Mouse (Mus musculus): ENCODE results near the gene Slc15a2.

Slc15a2 gene

DNA sequence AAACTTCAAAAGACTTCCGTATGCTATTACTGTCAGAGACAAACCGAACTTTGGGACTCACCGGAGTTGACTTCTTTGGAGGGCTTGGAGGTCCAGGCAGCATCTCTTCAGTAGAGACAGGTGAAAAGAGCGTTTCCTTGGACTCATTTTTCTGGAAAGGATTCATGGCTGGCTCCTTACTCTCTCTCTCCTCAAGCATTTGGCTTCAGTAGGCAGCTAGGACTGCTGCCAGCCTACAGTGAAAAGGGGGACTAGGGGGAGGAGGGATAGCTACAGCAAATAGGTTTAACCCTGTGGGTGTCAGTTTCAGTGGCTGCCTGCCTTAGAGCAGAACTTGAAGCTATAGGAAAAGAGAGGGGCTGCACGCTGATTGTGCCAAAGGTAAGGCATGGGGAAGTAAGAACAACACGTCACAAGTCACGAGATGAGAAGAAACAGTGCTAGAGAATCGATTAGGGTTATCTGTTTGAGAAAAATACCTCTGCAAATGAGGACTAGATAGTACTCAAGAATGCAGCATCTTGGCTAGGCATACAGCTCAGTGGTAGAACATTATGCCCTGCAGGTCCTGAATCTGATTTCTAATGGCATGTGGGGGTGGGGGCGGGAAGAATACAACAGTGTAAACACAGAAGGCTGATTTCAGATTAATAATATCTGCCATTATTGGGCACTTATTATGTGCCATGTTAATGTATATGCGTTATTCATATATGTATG, at the start of gene Slc15a2:
Gene Slc15a2 (minus strand): TSS at position 369 of the 720 bp plus-strand sequence.
- peak; percentile 68 for DNase-seq

GRCm38 (mm10) chr16:36828820-36829219, 44.1 kb upstream of the Slc15a2 start:
- no peak for DNase-seq

GRCm38 (mm10) chr16:36828054-36828786, 43.5 kb upstream of the Slc15a2 start, which contains the start of gene Iqcb1:
Gene Iqcb1, plus strand, starts transcription at chr16:36828385.
- peak; percentile 85 for DNase-seq

GRCm38 (mm10) chr16:36827611-36828053, 42.9 kb upstream of the Slc15a2 start:
- DNase-seq = no peak

DNA sequence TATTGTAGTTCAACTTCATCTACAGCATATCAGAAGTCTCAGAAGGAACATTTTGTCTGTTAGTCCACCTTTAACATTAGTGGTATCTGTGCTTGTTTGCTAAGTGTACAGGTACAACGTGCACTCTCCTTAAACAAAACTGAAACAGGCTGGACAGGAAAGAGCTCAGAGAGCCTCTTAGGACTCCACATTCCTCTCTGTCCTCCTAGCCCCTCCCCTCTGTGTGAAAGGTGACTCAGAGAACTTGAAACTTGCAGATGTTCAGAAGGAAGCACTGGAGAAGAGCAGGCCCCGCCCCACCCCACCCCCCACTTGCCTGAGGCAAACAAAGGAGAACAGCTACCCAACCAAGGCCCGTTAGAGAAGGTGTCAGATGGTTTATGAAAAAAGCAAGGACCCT, 36.7 kb upstream of the Slc15a2 start:
- DNase-seq = no peak

- no peak for DNase-seq
These were observed 36.0 kb upstream of the Slc15a2 start for GRCm38 (mm10) chr16:36820747-36821146.

DNA sequence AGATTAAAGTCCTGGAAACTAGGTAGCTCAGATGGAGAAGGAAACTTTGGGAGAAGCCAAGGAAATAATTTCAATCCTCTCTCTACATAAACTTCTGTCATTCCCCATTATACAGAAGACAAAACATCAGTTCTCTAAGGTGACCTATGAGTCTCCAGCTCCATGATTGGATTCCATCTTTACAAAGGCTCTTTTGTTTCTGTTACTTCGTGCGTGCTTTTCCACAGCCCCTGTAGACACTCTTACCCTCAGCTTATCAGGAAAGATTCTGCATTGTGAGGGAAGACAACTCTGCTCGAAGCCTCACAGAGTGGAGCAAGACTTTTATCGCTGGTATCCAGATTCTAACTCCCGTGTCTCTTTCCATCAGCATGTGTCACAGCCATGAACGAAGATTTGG, 35.3 kb upstream of the Slc15a2 start:
- DNase-seq = no peak

GRCm38 (mm10) chr16:36817321-36817926, 32.7 kb upstream of the Slc15a2 start:
- peak; percentile 93 for DNase-seq

GRCm38 (mm10) chr16:36816916-36817315, 32.2 kb upstream of the Slc15a2 start:
- DNase-seq = no peak

- DNase-seq = no peak
These were observed 28.9 kb upstream of the Slc15a2 start for GRCm38 (mm10) chr16:36813680-36814079.

- peak; percentile 82 for DNase-seq
These were observed 23.9 kb upstream of the Slc15a2 start for GRCm38 (mm10) chr16:36808616-36809015.

- DNase-seq = no peak
These were observed 17.6 kb upstream of the Slc15a2 start for GRCm38 (mm10) chr16:36802361-36802760.

GRCm38 (mm10) chr16:36798334-36798733, 13.6 kb upstream of the Slc15a2 start:
- DNase-seq = no peak

GRCm38 (mm10) chr16:36794976-36795375, 10.2 kb upstream of the Slc15a2 start:
- no peak for DNase-seq

DNA sequence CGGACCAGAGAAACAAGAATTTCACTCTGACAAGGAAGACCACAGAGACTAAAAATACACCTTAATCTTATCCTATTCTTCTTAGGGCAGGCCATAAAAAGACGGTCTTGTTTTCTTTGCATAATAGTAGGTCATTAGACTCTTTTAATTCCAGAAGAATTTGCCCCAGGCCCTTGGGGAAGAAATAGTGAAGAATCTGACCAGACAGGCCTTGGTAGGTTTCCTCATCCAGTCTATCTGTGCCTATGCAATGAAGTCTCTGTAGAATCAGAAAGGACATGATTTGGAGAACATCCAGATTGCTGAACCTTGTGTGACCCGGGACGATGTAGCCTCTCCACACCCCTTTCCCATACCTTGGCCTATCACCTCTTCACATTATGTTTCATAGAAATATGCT, 5.4 kb upstream of the Slc15a2 start:
- no peak for DNase-seq

DNA sequence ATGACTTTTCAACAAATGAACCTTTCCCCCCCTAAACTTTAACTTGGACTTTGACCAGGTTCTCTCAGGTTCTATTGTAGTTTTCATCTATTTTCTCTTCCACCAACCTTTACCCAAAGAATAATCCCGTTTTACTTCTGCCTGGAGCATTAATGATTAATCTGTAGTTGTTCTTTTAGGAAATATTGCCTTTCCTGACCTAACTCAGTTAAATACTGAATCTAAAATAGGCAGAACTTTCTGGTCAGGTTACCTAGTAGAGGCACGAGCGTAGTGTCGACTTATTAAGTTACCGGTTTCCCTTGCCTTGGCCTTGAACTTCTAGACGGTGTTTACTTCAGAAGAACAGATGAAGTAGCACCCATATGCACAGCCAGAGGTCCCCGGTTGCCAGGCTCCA, 1.7 kb upstream of the Slc15a2 start:
- DNase-seq = peak; percentile 84

DNA sequence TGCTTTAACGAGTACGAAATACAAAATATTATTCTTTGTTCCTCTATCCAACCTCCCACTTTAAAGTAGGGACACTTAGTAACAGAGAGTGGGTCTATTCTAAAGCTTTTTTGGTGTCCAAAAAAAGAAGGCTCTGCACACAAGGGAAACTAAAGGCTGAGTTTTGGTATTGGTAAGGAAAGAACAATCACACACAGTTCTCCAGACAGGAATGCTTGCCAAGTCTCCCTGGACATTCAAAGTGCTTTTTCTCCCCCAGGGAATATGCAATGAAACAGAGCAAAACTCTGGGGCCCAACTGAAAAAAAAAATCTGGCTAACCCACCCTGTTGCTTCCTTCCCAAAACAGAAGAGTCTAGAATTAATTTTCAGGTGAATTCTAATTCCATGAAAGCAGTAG, 616 bp downstream of the Slc15a2 start:
- DNase-seq = peak; percentile 43

GRCm38 (mm10) chr16:36775658-36776057, 9.1 kb downstream of the Slc15a2 start:
- no peak for DNase-seq

DNA sequence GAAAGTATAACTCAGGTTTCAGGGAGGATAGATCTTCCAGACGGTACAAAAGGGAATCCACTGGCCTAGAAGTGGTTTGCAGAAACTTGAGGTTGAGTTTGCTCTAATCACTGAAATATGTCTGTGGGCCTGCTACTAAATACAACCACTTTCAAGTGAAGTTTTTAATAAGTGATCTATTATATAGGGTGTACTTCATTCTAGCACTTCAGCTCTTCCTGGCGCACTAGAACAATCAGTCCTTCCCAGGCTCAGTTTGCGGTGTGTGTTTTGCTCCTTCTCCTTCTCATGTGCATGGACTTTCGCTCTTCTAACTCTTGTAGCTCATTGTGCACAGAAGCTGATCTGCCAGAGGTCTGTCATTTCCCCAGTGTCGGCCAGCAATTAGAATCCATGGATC, 11.8 kb downstream of the Slc15a2 start:
- peak; percentile 28 for DNase-seq

- no peak for DNase-seq
These were observed 13.1 kb downstream of the Slc15a2 start for GRCm38 (mm10) chr16:36771703-36772102.

GRCm38 (mm10) chr16:36771244-36771643, 13.5 kb downstream of the Slc15a2 start:
- DNase-seq = no peak

GRCm38 (mm10) chr16:36770830-36771229, 13.9 kb downstream of the Slc15a2 start:
- DNase-seq = peak; percentile 30

GRCm38 (mm10) chr16:36770191-36770771, 14.5 kb downstream of the Slc15a2 start:
- DNase-seq = no peak
